Mouse (Mus musculus): ENCODE measurements around the gene Sypl. TPM values are rescaled to one million over a fixed set of nuclear protein-coding genes. Genes with fewer than 3 reads are reported as not detected.

Gene Sypl
- total and polyA plus RNA-seq, 3 experiments, result 13.3 to 110 (median 52.8) TPM

- H3K36me3 ChIP-seq (ENCODE audit: control insufficient read depth in 1 of 2, insufficient read depth in 2 of 2, low read length in 2 of 2), result no peaks in the 10 kb centered on the region
- H3K4me1 ChIP-seq (ENCODE audit: control insufficient read depth in 1 of 2, insufficient read depth in 2 of 2, low read length in 2 of 2), result no peaks in the 10 kb centered on the region
- H3K79me2 ChIP-seq (ENCODE audit: control insufficient read depth, insufficient read depth, low read length, poor library complexity), result no peaks in the 10 kb centered on the region
- no peaks in the 10 kb centered on the region for H3K9me3 ChIP-seq (replicated peaks; ENCODE audit: insufficient read depth, low read length)
- peaks cover 0 to 3% of the 10 kb centered on the region in 2 experiments; a peak in 2 of 4 replicates for H3K27me3 ChIP-seq (ENCODE audit: control insufficient read depth in 1 of 2, insufficient read depth in 2 of 2, low read length in 2 of 2)
- no peak overlapping the region for H3K4me3 ChIP-seq (ENCODE audit: control insufficient read depth in 1 of 2, insufficient read depth in 1 of 2, low read depth in 2 of 2, low read length in 2 of 2)
- DNase-seq (ENCODE audit: low read depth, low spot score), result no peak
- TF ChIP-seq NRF1 (IDR thresholded peaks at IDR 0.05; ENCODE audit: insufficient read depth, low read depth, low read length, poor library complexity, severe bottlenecking), result no peak
- no peak for TF ChIP-seq CHD2 (IDR thresholded peaks at IDR 0.05; ENCODE audit: low read length)
- TF ChIP-seq GATA1 (IDR thresholded peaks at IDR 0.05; ENCODE audit: low read depth, low read length), result no peak
- no peak overlapping the region for H3K27ac ChIP-seq (ENCODE audit: control insufficient read depth, low read depth, low read length)
- H3K9ac ChIP-seq (ENCODE audit: control insufficient read depth, low read depth, low read length, poor library complexity, severe bottlenecking), result no peak overlapping the region
Observed at GRCm38 (mm10) chr12:32924245-32924644, 29.4 kb upstream of the Sypl start.

- DNase-seq (ENCODE audit: low read depth, low spot score), result no peak
- TF ChIP-seq BHLHE40 (IDR thresholded peaks at IDR 0.05; ENCODE audit: borderline replicate concordance, low read depth, low read length) (no peak), RCOR1 (IDR thresholded peaks at IDR 0.05; ENCODE audit: low read depth, low read length) (no peak), RAD21 (IDR thresholded peaks at IDR 0.05; ENCODE audit: low read depth, low read length) (no peak), MEF2A (IDR thresholded peaks at IDR 0.05; ENCODE audit: extremely low read depth, insufficient replicate concordance, low read depth, low read length, poor library complexity, severe bottlenecking) (no peak), GABPA (IDR thresholded peaks at IDR 0.05; ENCODE audit: low read depth, low read length) (no peak), ELF1 (IDR thresholded peaks at IDR 0.05; ENCODE audit: low read depth, low read length) (no peak), CTCF (IDR thresholded peaks at IDR 0.05 in 2 of 3, conservative IDR thresholded peaks at IDR 0.05 in 1 of 3; ENCODE audit: control insufficient read depth in 1 of 3, insufficient read depth in 1 of 3, low read depth in 2 of 3, low read length in 3 of 3, poor library complexity in 1 of 3, severe bottlenecking in 1 of 3) (no peak), KAT2A (conservative IDR thresholded peaks at IDR 0.05; ENCODE audit: low read depth, low read length) (no peak), JUND (IDR thresholded peaks at IDR 0.05; ENCODE audit: low read depth, low read length) (no peak), TBP (IDR thresholded peaks at IDR 0.05; ENCODE audit: low read depth, low read length) (no peak), ZNF384 (IDR thresholded peaks at IDR 0.05; ENCODE audit: low read depth, low read length) (no peak), MXI1 (IDR thresholded peaks at IDR 0.05; ENCODE audit: low read depth, low read length) (no peak), ETS1 (IDR thresholded peaks at IDR 0.05; ENCODE audit: low read depth, low read length) (no peak), MAZ (IDR thresholded peaks at IDR 0.05; ENCODE audit: low read depth, low read length) (no peak)
- Histone ChIP-seq H3K79me2 (ENCODE audit: control insufficient read depth, insufficient read depth, low read length, poor library complexity) (no peaks in the 10 kb centered on the region), H3K9ac (ENCODE audit: control insufficient read depth, low read depth, low read length, poor library complexity, severe bottlenecking) (no peak overlapping the region), H3K4me3 (ENCODE audit: control insufficient read depth in 1 of 2, insufficient read depth in 1 of 2, low read depth in 2 of 2, low read length in 2 of 2) (no peak overlapping the region), H3K36me3 (ENCODE audit: control insufficient read depth in 1 of 2, insufficient read depth in 2 of 2, low read length in 2 of 2) (no peaks in the 10 kb centered on the region), H3K27me3 (ENCODE audit: control insufficient read depth in 1 of 2, insufficient read depth in 2 of 2, low read length in 2 of 2) (peaks cover 0 to 3% of the 10 kb centered on the region in 2 experiments; a peak in 3 of 4 replicates), H3K27ac (ENCODE audit: control insufficient read depth, low read depth, low read length) (no peak overlapping the region), H3K4me1 (ENCODE audit: control insufficient read depth in 1 of 2, insufficient read depth in 2 of 2, low read length in 2 of 2) (no peaks in the 10 kb centered on the region), H3K9me3 (replicated peaks; ENCODE audit: insufficient read depth, low read length) (no peaks in the 10 kb centered on the region)
Observed at GRCm38 (mm10) chr12:32926331-32927172, 27.1 kb upstream of the Sypl start.
